Mouse (Mus musculus) stomach, embryonic 14.5 days (tissue): ENCODE measurements at regions not wholly inside any gene's neighbourhood (a gene's known extent, or its start where the extent isn't known, plus 50 kb on each side); places are given as distances from the start of the nearest gene placed in this dataset. TPM values are rescaled to one million over a fixed set of nuclear protein-coding genes. Genes with fewer than 3 reads are reported as not detected.

Source experiments
- ATAC-seq: fragments of 200-750 bp; cut with Nextera tagmentation; 2 replicates; pipeline ENCODE4 v1.8.0; 2017; ENCODE audit warnings: low read depth, moderate TSS enrichment; ENCODE audit not compliant: insufficient number of reproducible peaks, insufficient read depth, low FRiP score
- H3K27ac ChIP-seq: fragments of 300-500 bp; sonication (generic); 2 replicates; pipeline ENCODE4 v1.5.1; 2014; ENCODE audit warnings: mild to moderate bottlenecking, low read length, moderate library complexity, mixed read lengths
- H3K27me3 ChIP-seq: fragments of 300-500 bp; sonication (generic); 2 replicates; pipeline ENCODE4 v1.6.1; 2014; ENCODE audit warnings: low read length, control low read depth, mixed read lengths; ENCODE audit not compliant: control insufficient read depth, insufficient read depth
- H3K36me3 ChIP-seq: fragments of 300-500 bp; sonication (generic); 2 replicates; pipeline ENCODE4 v1.6.1; 2014; ENCODE audit warnings: mild to moderate bottlenecking, control low read depth, low read length, moderate library complexity, mixed read lengths; ENCODE audit not compliant: control insufficient read depth, insufficient read depth
- H3K4me1 ChIP-seq: fragments of 300-500 bp; sonication (generic); 2 replicates; pipeline ENCODE4 v1.6.1; 2014; ENCODE audit warnings: low read length, control low read depth, mixed read lengths; ENCODE audit not compliant: control insufficient read depth, insufficient read depth
- H3K4me2 ChIP-seq: fragments of 300-500 bp; sonication (generic); replicated peaks from 2 replicates; pipeline ENCODE4 v1.6.1; 2014; ENCODE audit warnings: low read depth, low read length, control low read depth
- H3K4me3 ChIP-seq: fragments of 300-500 bp; sonication (generic); 2 replicates; pipeline ENCODE4 v1.5.1; 2014; ENCODE audit warnings: low read depth, low read length, control low read depth
- H3K9ac ChIP-seq: fragments of 300-500 bp; sonication (generic); replicated peaks from 2 replicates; pipeline ENCODE4 v1.6.1; 2014; ENCODE audit warnings: low read depth, mild to moderate bottlenecking, control low read depth, low read length, moderate library complexity, mixed read lengths
- H3K9me3 ChIP-seq: fragments of 300-500 bp; sonication (generic); 2 replicates; pipeline ENCODE4 v1.6.1; 2016; ENCODE audit warnings: low read depth, low read length, control low read depth; ENCODE audit not compliant: control insufficient read depth
- WGBS: fragments of 180-500 bp; shearing (Covaris S2); extraction: QIAGEN DNeasy Blood & Tissue Kit; methylation state at CpG from one replicate; pipeline ENCODE4 v1.1.7; 2014; 5-methylcytosine and 5-hydroxymethylcytosine counted together
- microRNA counts: library from miRNA; unstranded; fragments of <30 nt; microRNA quantifications from one replicate; lab custom pipeline; 2016
- microRNA-seq: library from miRNA; unstranded; fragments of <30 nt; microRNA quantifications from one replicate; pipeline ENCODE4, GENCODE M21; 2016

DNA sequence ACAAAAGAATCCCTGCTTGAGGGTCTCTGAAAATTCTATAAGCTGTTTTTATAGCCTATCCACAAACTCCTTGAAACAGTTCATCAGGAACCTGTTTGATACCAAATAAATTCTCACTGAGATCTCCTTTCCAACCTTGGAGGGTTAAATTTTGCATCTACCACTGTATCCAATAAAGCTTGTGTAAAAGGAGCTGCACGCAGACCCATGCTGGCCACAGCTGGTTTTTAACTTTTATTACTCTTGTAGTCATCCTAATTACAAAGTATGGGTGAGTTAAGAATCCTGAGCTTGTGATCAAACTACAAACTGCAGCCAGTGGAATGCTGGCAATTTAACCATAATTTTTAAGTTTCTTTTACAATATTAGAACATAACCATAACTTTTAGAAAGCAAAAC lies 59.0 kb upstream of the Ell2 start:
- 47% methylated on average over 1 of the region's 1 CpGs for WGBS

DNA sequence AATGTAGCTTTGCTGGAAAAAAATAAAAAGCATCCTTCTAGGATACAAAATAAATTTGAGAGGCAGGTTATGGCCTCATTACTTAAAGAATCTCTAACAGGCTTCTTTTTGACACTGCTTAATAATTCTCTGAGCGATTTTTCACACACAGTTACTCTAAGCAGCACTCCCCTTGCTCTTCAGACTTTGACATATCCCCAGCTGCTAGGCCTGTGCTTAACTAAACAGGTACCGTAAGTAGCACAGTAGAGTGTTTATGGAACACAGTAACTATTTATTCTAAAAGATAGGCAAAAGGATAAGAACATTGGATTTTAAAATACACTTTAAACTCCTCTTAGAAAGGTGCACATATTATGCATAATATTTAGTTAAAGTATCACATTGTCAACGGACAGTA lies 54.6 kb upstream of the Ell2 start:
- Histone ChIP-seq H3K27me3 (no peaks in the 10 kb centered on the region), H3K9me3 (no peaks in the 10 kb centered on the region), H3K4me2 (no peak overlapping the region), H3K36me3 (no peaks in the 10 kb centered on the region), H3K27ac (no peak overlapping the region), H3K9ac (no peak overlapping the region), H3K4me1 (no peaks in the 10 kb centered on the region), H3K4me3 (no peak overlapping the region)
- 40% methylated on average over 3 of the region's 3 CpGs for WGBS
- ATAC-seq = peak; percentile 53; the same call in 1 of the 2 replicates

More for the DNA sequence above, 59.0 kb upstream of the Ell2 start:
- H3K4me2 ChIP-seq = no peak overlapping the region
- H3K27ac ChIP-seq = no peak overlapping the region
- H3K4me1 ChIP-seq = no peaks in the 10 kb centered on the region
- H3K4me3 ChIP-seq = no peak overlapping the region
- no peak overlapping the region for H3K9ac ChIP-seq
- no peaks in the 10 kb centered on the region for H3K36me3 ChIP-seq
- no peak for ATAC-seq
- no peaks in the 10 kb centered on the region for H3K27me3 ChIP-seq
- H3K9me3 ChIP-seq = no peaks in the 10 kb centered on the region

DNA sequence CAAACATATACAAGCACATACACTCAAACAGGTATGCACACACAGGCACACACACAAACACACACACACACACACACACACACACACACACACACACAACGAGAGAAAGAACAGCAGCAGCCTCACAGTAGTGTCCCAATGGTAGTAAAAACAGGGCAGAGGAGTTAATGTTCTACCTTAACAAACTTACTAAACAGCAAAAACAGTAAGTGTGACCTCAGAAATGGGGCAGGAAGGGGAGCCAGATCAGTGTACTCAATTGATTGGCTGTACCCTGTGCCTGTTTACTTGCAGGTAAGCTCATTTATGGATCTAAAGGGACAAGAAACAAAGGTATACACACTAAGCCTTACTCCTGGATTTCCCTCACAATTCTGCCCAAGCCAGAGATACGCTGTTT lies 53.6 kb upstream of the Ell2 start:
- no peaks in the 10 kb centered on the region for H3K9me3 ChIP-seq
- no peaks in the 10 kb centered on the region for H3K36me3 ChIP-seq
- WGBS = 63% methylated on average over 2 of the region's 2 CpGs
- no peak overlapping the region for H3K4me2 ChIP-seq
- H3K4me3 ChIP-seq = no peak overlapping the region
- H3K4me1 ChIP-seq = no peaks in the 10 kb centered on the region
- no peaks in the 10 kb centered on the region for H3K27me3 ChIP-seq
- ATAC-seq = no peak
- no peak overlapping the region for H3K9ac ChIP-seq
- no peak overlapping the region for H3K27ac ChIP-seq

MicroRNA genes in the stretch of these regions (microRNA counts, 519-probe panel; counts per million panel counts)
- 1,915 counts per million, percentile 19 among the panel's probes with 10 or more counts for microRNA mmu-miR-682 (lab: Ali Mortazavi, UCI)

Small RNA genes in the stretch of these regions (microRNA-seq; reads per million reads assigned to microRNA genes)
- not detected for gene Mir682
